Mouse (Mus musculus): Measurements from ENCODE around the gene Omt2b. TPM values are rescaled to one million over a fixed set of nuclear protein-coding genes. Genes with fewer than 3 reads are reported as not detected.

Omt2b gene
- 2.8 and 4.2 TPM in 2 replicates for polyA plus RNA-seq (2012; rRNA removed)

DNA sequence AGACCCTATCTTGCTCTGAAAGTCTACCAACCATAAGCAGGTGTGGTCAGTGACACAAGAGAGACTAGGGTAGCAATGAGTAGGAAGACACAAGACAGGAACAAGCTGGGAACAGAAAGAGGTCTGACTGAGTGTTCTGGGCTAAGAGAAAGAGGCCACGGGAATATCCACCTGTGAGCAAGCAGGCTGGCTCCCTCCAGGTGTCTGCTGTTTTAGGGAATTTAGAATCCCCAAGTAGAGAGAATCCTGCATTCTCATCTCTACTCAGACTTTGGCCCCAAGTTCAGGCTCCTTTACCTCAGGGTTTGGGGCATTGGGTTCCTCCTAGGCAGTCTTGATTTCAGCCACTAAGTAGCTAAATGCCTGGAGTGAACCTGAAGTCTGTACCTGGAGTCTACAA, at the start of gene Omt2b:
Omt2b (plus strand) TSS at position 301 of the 400 bp plus-strand sequence.

GRCm38 (mm10) chr9:78289723-78290122, 37.7 kb upstream of the Omt2b start, which contains the start of gene Gm10639:
Gene Gm10639, plus strand, starts transcription at chr9:78289923.

GRCm38 (mm10) chr9:78314696-78315095, 12.7 kb upstream of the Omt2b start, which contains the start of gene Omt2a:
Gene Omt2a, minus strand, starts transcription at chr9:78314796.

DNA sequence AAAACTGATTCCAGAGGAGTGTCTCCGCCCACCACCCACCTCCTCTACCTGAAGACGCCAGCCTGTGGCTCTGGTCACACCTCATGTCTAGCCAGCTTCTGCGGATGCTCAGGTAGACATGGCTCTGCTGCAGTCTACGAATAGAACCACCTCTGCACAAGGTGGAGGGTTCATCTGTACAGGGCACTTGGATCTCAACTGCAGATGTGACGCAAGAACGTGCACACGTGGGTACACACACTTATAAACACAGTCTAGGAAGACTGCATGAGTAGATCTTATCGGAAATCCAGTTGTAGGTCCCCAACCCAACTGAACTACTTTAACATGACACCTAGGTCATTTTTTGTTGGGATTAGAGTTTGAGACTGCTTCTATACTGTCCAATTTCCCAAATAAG, 28.2 kb downstream of the Omt2b start, which contains the start of gene Gsta2:
Gsta2 (minus strand) TSS at position 178 of the 400 bp plus-strand sequence.

GRCm38 (mm10) chr9:78367959-78368358, 40.6 kb downstream of the Omt2b start, which contains the start of gene Dppa5a:
Gene Dppa5a, minus strand, starts transcription at chr9:78368177.

DNA sequence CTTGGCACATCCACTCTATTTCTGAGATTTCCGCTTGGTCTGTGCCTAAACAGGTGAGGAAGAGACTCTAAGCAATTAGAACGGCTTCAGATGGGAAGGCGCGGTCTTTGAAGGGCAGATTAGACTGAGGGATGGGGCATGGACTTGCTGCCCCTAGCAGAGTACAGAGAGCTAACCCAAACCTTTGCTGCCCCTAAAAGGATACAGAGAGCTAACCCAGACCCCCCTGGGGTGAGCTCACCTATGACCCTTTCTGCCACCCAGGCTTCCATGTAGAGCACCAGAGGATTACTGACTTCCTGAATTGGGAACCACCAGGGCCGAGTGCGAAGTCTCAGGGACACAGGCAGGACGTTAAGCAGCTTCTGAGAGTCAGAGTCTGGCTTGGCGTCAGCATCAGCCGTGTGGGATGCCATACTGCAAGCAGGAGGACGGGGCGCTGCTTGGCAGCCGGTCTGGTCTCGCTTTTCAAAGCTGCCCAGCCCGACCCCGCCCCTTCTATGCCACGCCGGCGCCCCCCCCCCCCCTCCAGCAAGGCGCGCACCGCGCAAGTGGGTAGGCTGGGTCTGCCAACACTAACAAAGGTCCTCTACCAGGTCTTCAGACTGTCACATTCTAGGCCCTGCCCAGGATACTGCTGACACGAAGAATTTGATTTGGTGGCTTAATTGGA, 50.9 kb downstream of the Omt2b start, which contains the start of gene Ooep:
Ooep (minus strand) TSS at position 613 of the 673 bp plus-strand sequence.

Other genes with a start within 250 kb of the Omt2b start
- gene Fbxo9, start 218.5 kb upstream of the Omt2b start, polyA plus RNA-seq (2012; rRNA removed), result 63.6 and 74.8 TPM in 2 replicates
- gene Ick, start 218.4 kb upstream of the Omt2b start, polyA plus RNA-seq (2012; rRNA removed), result 14.1 and 14.5 TPM in 2 replicates
- gene Gsta4, start 144.8 kb upstream of the Omt2b start, polyA plus RNA-seq (2012; rRNA removed), result 26.3 and 30.1 TPM in 2 replicates
- gene Gsta1, start 96.9 kb upstream of the Omt2b start, polyA plus RNA-seq (2012; rRNA removed), result not detected in 2 replicates
- not detected in 2 replicates for gene Gm3776, start 70.5 kb upstream of the Omt2b start, polyA plus RNA-seq (2012; rRNA removed)
- gene Gm10639, start 37.7 kb upstream of the Omt2b start, polyA plus RNA-seq (2012; rRNA removed), result not detected in 2 replicates
- gene Omt2a, start 12.8 kb upstream of the Omt2b start, polyA plus RNA-seq (2012; rRNA removed), result 1.5 and 3.4 TPM in 2 replicates
- gene Gsta2, start 28.2 kb downstream of the Omt2b start, polyA plus RNA-seq (2012; rRNA removed), result 2.2 and 2.6 TPM in 2 replicates
- gene Dppa5a, start 40.6 kb downstream of the Omt2b start, polyA plus RNA-seq (2012; rRNA removed), result 3.1 and 4.8 TPM in 2 replicates
- 6.8 and 7.6 TPM in 2 replicates for gene Ooep, start 51.1 kb downstream of the Omt2b start, polyA plus RNA-seq (2012; rRNA removed)
- gene Ddx43, start 68.2 kb downstream of the Omt2b start, polyA plus RNA-seq (2012; rRNA removed), result 0.07 TPM in 1 of 2 replicates, not detected in the other
- 0.77 and 1.4 TPM in 2 replicates for gene Cgas, start 115.6 kb downstream of the Omt2b start, polyA plus RNA-seq (2012; rRNA removed)
- gene Mto1, start 120.6 kb downstream of the Omt2b start, polyA plus RNA-seq (2012; rRNA removed), result 18.1 and 27.4 TPM in 2 replicates
- 0.21 and 0.71 TPM in 2 replicates for gene Gm17324, start 121.2 kb downstream of the Omt2b start, polyA plus RNA-seq (2012; rRNA removed)
- gene Eef1a1, start 161.6 kb downstream of the Omt2b start, polyA plus RNA-seq (2012; rRNA removed), result 2,344 and 3,976 TPM in 2 replicates